Mouse (Mus musculus): ENCODE data around the gene Krt80.
A peak's percentile ranks its signal among the peaks of the same experiment; 100 is the strongest.

The Krt80 gene

GRCm38 (mm10) chr15:101373286-101373898, 3.4 kb upstream of the Krt80 start:
- DNase-seq: no peak

- no peak for DNase-seq
Measured at GRCm38 (mm10) chr15:101372131-101372977, 2.4 kb upstream of the Krt80 start.

- DNase-seq: no peak
Measured at GRCm38 (mm10) chr15:101371141-101371985, 1.4 kb upstream of the Krt80 start.

- no peak for DNase-seq
Measured at GRCm38 (mm10) chr15:101369382-101370100, 421 bp downstream of the Krt80 start.

- DNase-seq: no peak
Measured at GRCm38 (mm10) chr15:101368502-101369381, 1.2 kb downstream of the Krt80 start.

- DNase-seq: no peak
Measured at GRCm38 (mm10) chr15:101368015-101368414, 1.9 kb downstream of the Krt80 start.

GRCm38 (mm10) chr15:101367497-101367896, 2.5 kb downstream of the Krt80 start:
- no peak for DNase-seq

- no peak for DNase-seq
Measured at GRCm38 (mm10) chr15:101366926-101367325, 3.0 kb downstream of the Krt80 start.

GRCm38 (mm10) chr15:101366482-101366881, 3.5 kb downstream of the Krt80 start:
- no peak for DNase-seq

- no peak for DNase-seq
Measured at GRCm38 (mm10) chr15:101365721-101366120, 4.2 kb downstream of the Krt80 start.

GRCm38 (mm10) chr15:101364891-101365671, 4.9 kb downstream of the Krt80 start:
- no peak for DNase-seq

GRCm38 (mm10) chr15:101364425-101364824, 5.5 kb downstream of the Krt80 start:
- no peak for DNase-seq

GRCm38 (mm10) chr15:101363933-101364332, 6.0 kb downstream of the Krt80 start:
- DNase-seq: no peak

GRCm38 (mm10) chr15:101362393-101363010, 7.5 kb downstream of the Krt80 start:
- DNase-seq: no peak

GRCm38 (mm10) chr15:101355382-101355786, 14.6 kb downstream of the Krt80 start:
- DNase-seq: no peak

- DNase-seq: no peak
Measured at GRCm38 (mm10) chr15:101352706-101353465, 17.1 kb downstream of the Krt80 start.

GRCm38 (mm10) chr15:101352047-101352446, 17.9 kb downstream of the Krt80 start:
- DNase-seq: no peak

GRCm38 (mm10) chr15:101341797-101342515, 28.0 kb downstream of the Krt80 start:
- DNase-seq: peak; percentile 27

GRCm38 (mm10) chr15:101339537-101339936, 30.4 kb downstream of the Krt80 start:
- peak; percentile 82 for DNase-seq

All from liver (tissue).